Mouse (Mus musculus) ES-E14 (cell line): ENCODE results near the gene Cntnap2.

Experiments used
- CHD2 ChIP-seq: IDR thresholded peaks from 2 replicates; pipeline ENCODE4 v1.6.1; 2014; ENCODE audit warnings: mild to moderate bottlenecking, low read depth, low read length, inconsistent platforms
- HCFC1 ChIP-seq: IDR thresholded peaks from 2 replicates; pipeline ENCODE4 v1.6.1; 2012; ENCODE audit warnings: low read length, inconsistent platforms, borderline replicate concordance; ENCODE audit not compliant: insufficient read depth
- MAFK ChIP-seq: IDR thresholded peaks from 2 replicates; pipeline ENCODE4 v1.6.1; 2014; ENCODE audit warnings: mild to moderate bottlenecking, low read depth, low read length, inconsistent platforms; ENCODE audit not compliant: insufficient read depth
- ZC3H11A ChIP-seq: IDR thresholded peaks from 2 replicates; pipeline ENCODE4 v1.6.1; 2012; ENCODE audit warnings: low read depth, mild to moderate bottlenecking, inconsistent platforms, low read length, borderline replicate concordance
- ZNF384 ChIP-seq: IDR thresholded peaks from 2 replicates; pipeline ENCODE4 v1.6.1; 2012; ENCODE audit warnings: low read depth, low read length, inconsistent platforms

DNA sequence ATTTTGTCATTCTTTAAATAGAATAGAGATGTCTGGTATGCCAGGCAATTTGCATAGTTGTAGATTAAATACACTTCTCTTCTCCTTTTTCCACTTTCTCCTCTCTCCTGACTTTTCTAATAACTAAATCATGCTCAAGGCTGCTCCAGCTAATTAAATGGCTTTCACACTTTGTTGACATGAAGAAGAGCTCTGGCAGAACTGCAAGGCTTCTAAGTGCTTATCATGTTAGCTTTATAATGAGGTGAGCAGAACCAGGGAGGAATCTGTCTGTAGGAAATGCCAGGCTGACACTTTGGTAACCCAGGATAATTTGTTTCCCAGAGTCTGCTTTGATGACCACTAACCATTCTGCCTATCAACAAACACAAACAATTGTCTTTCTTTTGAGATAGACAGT lies 2222.4 kb downstream of the Cntnap2 start:
- no peak for TF ChIP-seq MAFK
- no peak for TF ChIP-seq HCFC1
- TF ChIP-seq ZNF384: no peak
- no peak for TF ChIP-seq ZC3H11A
- TF ChIP-seq CHD2: no peak
